ENCODE assay signal across 31 mouse cellular contexts in the genomic region with DNA sequence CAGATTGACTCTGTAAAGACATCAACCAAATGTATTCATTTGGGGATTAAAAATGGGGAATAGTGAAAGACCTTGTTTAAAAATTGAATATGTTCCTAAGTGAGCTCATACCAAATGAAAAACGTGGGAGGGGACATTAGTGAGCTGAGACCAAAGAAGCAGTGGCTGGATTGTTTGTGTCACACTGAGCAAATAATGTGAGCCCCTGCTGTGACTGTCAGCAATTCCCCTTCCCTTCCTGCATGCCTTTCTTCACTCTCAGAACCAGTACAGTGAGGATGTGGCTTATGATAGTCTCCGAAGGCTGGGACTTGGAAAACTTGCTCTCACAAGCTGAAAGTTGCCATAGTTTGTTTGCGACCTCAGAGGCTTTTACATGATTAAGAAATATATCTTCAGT. TPM values are rescaled to one million over a fixed set of nuclear protein-coding genes. Genes with fewer than 3 reads are reported as not detected.
A peak's percentile ranks its signal among the peaks of the same experiment; 100 is the strongest.
DNase-seq lines count a peak whose midpoint lies in the region; ATAC-seq and TF ChIP-seq lines count a peak whose summit lies in the region.
"Had no signal": no experiment of that assay in that cellular context is flagged by ENCODE, and none has a peak within 500 bp of the region (broad histone marks: within the 10 kb centered on the region; RNA-seq: fewer than 3 reads in every experiment).

No protein-coding gene starts in this region.

- no peak overlapping the region for H3K27ac ChIP-seq in lung, embryonic 14.5 days (ENCODE audit: low read depth)
- H3K27ac ChIP-seq: embryonic facial prominence, embryonic 10.5 days; forebrain, embryonic 15.5 days; heart, embryonic 10.5 days; hindbrain, embryonic 12.5 days had no signal

- peak; percentile 17 for DNase-seq in embryo, embryonic 10 days (ENCODE audit: low spot score)
- no peak for DNase-seq in embryo, embryonic 9.5 days (ENCODE audit: extremely low spot score)
- peak; percentile 7 for DNase-seq in lung, embryonic 14.5 days
- no peak for DNase-seq in lung, adult 2 months
- DNase-seq in R1 (ENCODE audit: low read depth, low spot score) = peak; percentile 60
- no peak for DNase-seq in right cerebral cortex, postnatal 36 days (ENCODE audit: low spot score in 2 of 2)
- DNase-seq in layer of hippocampus, postnatal 36 days = no peak
- DNase-seq: adrenal gland, postnatal 10 days; B cell, adult 2 months; cerebellum, adult 11-12 months; cerebellum, adult 9-10 months; cerebellum, postnatal 25 days; gastrocnemius, postnatal 14 days; heart, postnatal 10 days; heart, postnatal 4 days had no signal

- H3K9ac ChIP-seq in lung, embryonic 14.5 days = no peak overlapping the region
- H3K9ac ChIP-seq: forebrain, embryonic 15.5 days; hindbrain, embryonic 12.5 days had no signal

- H3K36me3 ChIP-seq in lung, embryonic 14.5 days (ENCODE audit: insufficient read depth) = no peaks in the 10 kb centered on the region
- H3K36me3 ChIP-seq: embryonic facial prominence, embryonic 10.5 days; forebrain, embryonic 15.5 days; heart, embryonic 10.5 days; hindbrain, embryonic 12.5 days had no signal

- WGBS in lung, embryonic 14.5 days = 42% methylated on average over 3 of the region's 3 CpGs
- WGBS in lung, adult 2 months = 39% methylated on average over 3 of the region's 3 CpGs

- no peak for ATAC-seq in lung, embryonic 14.5 days (ENCODE audit: insufficient read depth)
- ATAC-seq: CD4-positive, CD25-positive, alpha-beta regulatory T cell, adult 4 months; forebrain, embryonic 15.5 days; hindbrain, embryonic 16.5 days; inflammation-experienced regulatory T-cells, adult 6 months; intestine, postnatal 0 days; Patski had no signal

- no peak for TF ChIP-seq CTCF in lung, embryonic 14.5 days (IDR thresholded peaks at IDR 0.05; ENCODE audit: low read depth)
- no peak for TF ChIP-seq CTCF in lung, adult 2 months (IDR thresholded peaks at IDR 0.05; ENCODE audit: insufficient read depth, low read length)

- TF ChIP-seq POLR2A in lung, adult 2 months (IDR thresholded peaks at IDR 0.05; ENCODE audit: borderline replicate concordance, extremely low read depth, low read depth, low read length) = no peak

- no peaks in the 10 kb centered on the region for H3K9me3 ChIP-seq in lung, embryonic 14.5 days (ENCODE audit: low read depth, low read length)
- H3K9me3 ChIP-seq: embryonic facial prominence, embryonic 10.5 days; forebrain, embryonic 15.5 days; heart, embryonic 10.5 days; hindbrain, embryonic 12.5 days had no signal

- H3K4me2 ChIP-seq in lung, embryonic 14.5 days = no peak overlapping the region
- H3K4me2 ChIP-seq: forebrain, embryonic 15.5 days; hindbrain, embryonic 12.5 days had no signal

- no peaks in the 10 kb centered on the region for H3K27me3 ChIP-seq in lung, embryonic 14.5 days (ENCODE audit: insufficient read depth, low read length)
- H3K27me3 ChIP-seq: forebrain, embryonic 15.5 days had no signal

- H3K4me3 ChIP-seq in lung, embryonic 14.5 days (ENCODE audit: low read depth, low read length) = no peak overlapping the region
- H3K4me3 ChIP-seq in lung, adult 2 months (replicated peaks; ENCODE audit: extremely low read depth, low read depth, low read length) = no peak overlapping the region
- H3K4me3 ChIP-seq: embryonic facial prominence, embryonic 10.5 days; forebrain, embryonic 15.5 days; heart, embryonic 10.5 days; hindbrain, embryonic 12.5 days had no signal

- no peaks in the 10 kb centered on the region for H3K4me1 ChIP-seq in lung, embryonic 14.5 days (ENCODE audit: insufficient read depth)
- no peaks in the 10 kb centered on the region for H3K4me1 ChIP-seq in lung, adult 2 months (ENCODE audit: control insufficient read depth, insufficient read depth, low read length)
- H3K4me1 ChIP-seq: embryonic facial prominence, embryonic 10.5 days; heart, embryonic 10.5 days; hindbrain, embryonic 12.5 days had no signal

RNA-seq across cellular contexts. Expression of gene Scgn, which starts 5.9 kb away (rescaled TPM):
- polyA plus RNA-seq in lung, embryonic 14.5 days (2014; fragmentation: Nextera tagmentation; extraction: Ambion mirVana) = not detected in 2 replicates
- polyA plus RNA-seq in lung, adult 2 months (2012; rRNA removed) = not detected in 2 replicates
- 1 to 10 TPM in 1 of 2 experiments, under 1 TPM in 1; 0.99 to 1.2 TPM for total RNA-seq in layer of hippocampus, postnatal 36 days (2021)
- total RNA-seq: gastrocnemius, adult 18-20 months; gastrocnemius, postnatal 14 days; granulocyte monocyte progenitor cell, adult 5-6 weeks; heart, postnatal 10 days; heart, postnatal 4 days; MEL had no signal
- polyA plus RNA-seq: CD4-positive, CD25-positive, alpha-beta regulatory T cell, adult 4 months; heart, embryonic 14.5 days; inflammation-experienced regulatory T-cells, adult 6 months had no signal

RNA-seq across cellular contexts. Expression of gene Hist1h2aa, which starts 50.9 kb away (rescaled TPM):
- not detected in 2 replicates for polyA plus RNA-seq in lung, embryonic 14.5 days (2014; fragmentation: Nextera tagmentation; extraction: Ambion mirVana)
- not detected in 2 replicates for polyA plus RNA-seq in lung, adult 2 months (2012; rRNA removed)
- total RNA-seq in layer of hippocampus, postnatal 36 days (2021) = not detected
- total RNA-seq: adrenal gland, postnatal 10 days; adrenal gland, postnatal 4 days; gastrocnemius, adult 18-20 months; gastrocnemius, postnatal 14 days; granulocyte monocyte progenitor cell, adult 5-6 weeks; heart, postnatal 10 days; heart, postnatal 4 days; MEL had no signal
- polyA plus RNA-seq: CD4-positive, CD25-positive, alpha-beta regulatory T cell, adult 4 months; cortical plate, adult 2 months; embryonic facial prominence, embryonic 10.5 days; embryonic facial prominence, embryonic 14.5 days; forebrain, embryonic 15.5 days; heart, embryonic 10.5 days; heart, embryonic 14.5 days; hindbrain, embryonic 12.5 days; hindbrain, embryonic 16.5 days; inflammation-experienced regulatory T-cells, adult 6 months; intestine, postnatal 0 days; Patski had no signal

RNA-seq across cellular contexts. Expression of gene Hist1h2ba, which starts 51.2 kb away (rescaled TPM):
- not detected in 2 replicates for polyA plus RNA-seq in lung, embryonic 14.5 days (2014; fragmentation: Nextera tagmentation; extraction: Ambion mirVana)
- not detected in 2 replicates for polyA plus RNA-seq in lung, adult 2 months (2012; rRNA removed)
- total RNA-seq in layer of hippocampus, postnatal 36 days (2021) = not detected
- total RNA-seq: adrenal gland, postnatal 10 days; adrenal gland, postnatal 4 days; gastrocnemius, adult 18-20 months; gastrocnemius, postnatal 14 days; granulocyte monocyte progenitor cell, adult 5-6 weeks; heart, postnatal 10 days; heart, postnatal 4 days; MEL had no signal
- polyA plus RNA-seq: CD4-positive, CD25-positive, alpha-beta regulatory T cell, adult 4 months; cortical plate, adult 2 months; embryonic facial prominence, embryonic 10.5 days; embryonic facial prominence, embryonic 14.5 days; forebrain, embryonic 15.5 days; heart, embryonic 10.5 days; heart, embryonic 14.5 days; hindbrain, embryonic 12.5 days; hindbrain, embryonic 16.5 days; inflammation-experienced regulatory T-cells, adult 6 months; intestine, postnatal 0 days; Patski had no signal

Comparison
In these comparisons a context has a peak if more than half of its experiments do, and no peak if none do; other contexts are left out.
1. DNase-seq: peak in embryo, embryonic 10 days (single experiment), lung, embryonic 14.5 days (single experiment) and R1 (single experiment); none in embryo, embryonic 9.5 days (single experiment), lung, adult 2 months (single experiment), right cerebral cortex, postnatal 36 days (0 of 2) and layer of hippocampus, postnatal 36 days (0 of 2).